Mouse (Mus musculus) liver, embryonic 14.5 days (tissue): Measurements from ENCODE around the gene Prss32. TPM values are rescaled to one million over a fixed set of nuclear protein-coding genes. Genes with fewer than 3 reads are reported as not detected.

Experiments
- ATAC-seq: fragments of 200-750 bp; cut with Nextera tagmentation; 2 replicates; pipeline ENCODE4 v1.8.0; 2017; ENCODE audit warnings: moderate number of reproducible peaks, mild to moderate bottlenecking, moderate library complexity; ENCODE audit not compliant: insufficient read depth
- DNase-seq, 3 experiments: peaks; one replicate each; pipeline ENCODE4 v3.0.0-alpha.2; 2012 to 2013; ENCODE audit warnings: low read depth in 3 of 3, low spot score in 3 of 3
- H3K27ac ChIP-seq: fragments of 300-500 bp; sonication (generic); 2 replicates; pipeline ENCODE4 v1.5.1; 2014; ENCODE audit warnings: moderate library complexity, mild to moderate bottlenecking, control low read depth, inconsistent platforms
- H3K27me3 ChIP-seq: fragments of 300-500 bp; sonication (generic); 2 replicates; pipeline ENCODE4 v1.6.1; 2014; ENCODE audit warnings: mild to moderate bottlenecking, low read length, moderate library complexity; ENCODE audit not compliant: control insufficient read depth, insufficient read depth
- H3K36me3 ChIP-seq: fragments of 300-500 bp; sonication (generic); replicated peaks from 2 replicates; pipeline ENCODE4 v1.6.1; 2014; ENCODE audit warnings: low read depth; ENCODE audit not compliant: control insufficient read depth, insufficient read depth
- H3K4me1 ChIP-seq, 2 experiments: fragments of 200-500 bp in 1 of 2; fragments of 300-500 bp in 1 of 2; sonication (generic) in 1 of 2; replicated peaks; 2 replicates each; pipeline ENCODE4 v1.6.1; 2012 to 2014; ENCODE audit warnings: antibody characterized with exemption in 1 of 2, inconsistent platforms in 1 of 2, low read length in 1 of 2; ENCODE audit not compliant: control insufficient read depth in 2 of 2, insufficient read depth in 2 of 2
- H3K4me2 ChIP-seq: fragments of 300-500 bp; sonication (generic); 2 replicates; pipeline ENCODE4 v1.6.1; 2014; ENCODE audit warnings: low read depth, mild to moderate bottlenecking, control low read depth, moderate library complexity
- H3K4me3 ChIP-seq, 2 experiments: fragments of 200-500 bp in 1 of 2; fragments of 300-500 bp in 1 of 2; sonication (generic) in 1 of 2; 2 replicates each; pipeline ENCODE4 v1.5.1; 2012 to 2014; ENCODE audit warnings: low read depth in 2 of 2, low read length in 2 of 2, mild to moderate bottlenecking in 2 of 2, control low read depth in 1 of 2, inconsistent platforms in 1 of 2, moderate library complexity in 1 of 2; ENCODE audit not compliant: insufficient read depth in 1 of 2
- H3K9ac ChIP-seq: fragments of 300-500 bp; sonication (generic); replicated peaks from 2 replicates; pipeline ENCODE4 v1.6.1; 2014; ENCODE audit warnings: mild to moderate bottlenecking, control low read depth, moderate library complexity
- H3K9me3 ChIP-seq: fragments of 300-500 bp; sonication (generic); 2 replicates; pipeline ENCODE4 v1.6.1; 2016; ENCODE audit warnings: low read length, mixed read lengths; ENCODE audit not compliant: control insufficient read depth
- CTCF ChIP-seq: IDR thresholded peaks from 2 replicates; pipeline ENCODE4 v1.5.1; 2016; ENCODE audit warnings: antibody characterized with exemption, low read depth, control low read depth
- EP300 ChIP-seq: IDR thresholded peaks from 2 replicates; pipeline ENCODE4 v1.6.1; 2016; ENCODE audit warnings: antibody characterized with exemption, low read depth
- WGBS: fragments of 180-500 bp; shearing (Covaris S2); extraction: QIAGEN DNeasy Blood & Tissue Kit; methylation state at CpG from one replicate; pipeline ENCODE4 v1.1.7; 2014; ENCODE audit not compliant: insufficient replicate concordance; 5-methylcytosine and 5-hydroxymethylcytosine counted together
- polyA plus RNA-seq, 2 experiments: library from polyadenylated mRNA; depleted of rRNA in 1 of 2; stranded (reverse) in 1 of 2; unstranded in 1 of 2; fragments of >200 nt; fragmentation: Nextera tagmentation in 1 of 2; extraction: Ambion mirVana in 1 of 2; gene quantifications; 2 replicates each; pipeline versions ENCODE4 v1.2.1 to v1.2.3; 2012 to 2014

Prss32 gene
- polyA plus RNA-seq, 2 experiments = not detected

DNA sequence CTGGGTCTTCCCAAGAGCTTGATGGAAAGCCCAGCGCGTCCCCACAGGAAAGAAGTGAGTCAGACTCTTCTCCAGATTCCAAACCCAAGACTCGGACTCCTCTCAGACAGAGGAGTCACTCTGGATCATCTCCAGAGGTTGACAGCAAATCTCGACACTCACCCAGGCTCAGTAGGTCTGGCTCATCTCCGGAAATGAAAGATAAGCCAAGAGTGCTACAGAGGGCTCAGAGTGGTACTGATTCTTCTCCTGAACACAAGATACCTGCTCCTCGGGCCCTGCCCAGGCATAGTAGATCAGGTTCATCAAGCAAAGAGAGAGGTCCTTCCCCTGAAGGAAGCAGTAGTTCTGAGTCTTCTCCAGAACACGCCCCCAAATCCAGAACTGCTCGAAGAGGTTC lies 25.1 kb upstream of the Prss32 start:
- WGBS = 94% methylated on average over 8 of the region's 8 CpGs
- Histone ChIP-seq H3K9me3 (peaks cover 27% of the 10 kb centered on the region), H3K36me3 (peaks cover 99% of the 10 kb centered on the region), H3K4me1 (no peaks in the 10 kb centered on the region), H3K4me2 (no peak overlapping the region), H3K4me3 (no peak overlapping the region), H3K27ac (no peak overlapping the region), H3K27me3 (no peaks in the 10 kb centered on the region), H3K9ac (no peak overlapping the region)
- ATAC-seq = no peak
- no peak for DNase-seq
- no peak for TF ChIP-seq CTCF
- no peak for TF ChIP-seq EP300

DNA sequence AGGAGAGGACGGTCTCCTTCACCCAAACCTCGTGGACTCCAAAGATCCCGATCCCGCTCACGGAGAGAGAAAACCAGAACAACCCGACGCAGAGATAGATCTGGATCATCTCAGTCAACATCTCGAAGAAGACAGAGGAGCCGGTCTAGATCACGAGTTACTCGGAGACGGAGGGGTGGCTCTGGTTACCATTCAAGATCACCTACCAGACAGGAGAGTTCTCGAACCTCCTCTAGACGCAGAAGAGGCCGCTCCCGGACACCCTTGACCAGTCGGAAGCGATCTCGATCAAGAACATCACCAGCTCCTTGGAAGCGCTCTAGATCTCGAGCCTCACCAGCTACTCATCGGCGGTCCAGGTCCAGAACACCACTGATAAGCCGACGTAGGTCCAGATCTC lies 24.4 kb upstream of the Prss32 start:
- Histone ChIP-seq H3K4me2 (no peak overlapping the region), H3K27me3 (no peaks in the 10 kb centered on the region), H3K36me3 (peaks cover 99% of the 10 kb centered on the region), H3K27ac (no peak overlapping the region), H3K4me1 (no peaks in the 10 kb centered on the region), H3K4me3 (no peak overlapping the region), H3K9me3 (peaks cover 27% of the 10 kb centered on the region), H3K9ac (no peak overlapping the region)
- 94% methylated on average over 25 of the region's 25 CpGs for WGBS
- ATAC-seq = no peak
- DNase-seq = no peak
- no peak for TF ChIP-seq CTCF
- no peak for TF ChIP-seq EP300

- Histone ChIP-seq H3K9me3 (peaks cover 22% of the 10 kb centered on the region), H3K27ac (no peak overlapping the region), H3K9ac (no peak overlapping the region), H3K4me1 (no peaks in the 10 kb centered on the region), H3K4me3 (no peak overlapping the region), H3K4me2 (no peak overlapping the region), H3K27me3 (no peaks in the 10 kb centered on the region), H3K36me3 (peaks cover 98% of the 10 kb centered on the region)
- 96% methylated on average over 5 of the region's 5 CpGs for WGBS
- ATAC-seq = no peak
- DNase-seq = no peak
- no peak for TF ChIP-seq EP300
- no peak for TF ChIP-seq CTCF
Measured at GRCm38 (mm10) chr17:23820731-23821130, 22.9 kb upstream of the Prss32 start.

DNA sequence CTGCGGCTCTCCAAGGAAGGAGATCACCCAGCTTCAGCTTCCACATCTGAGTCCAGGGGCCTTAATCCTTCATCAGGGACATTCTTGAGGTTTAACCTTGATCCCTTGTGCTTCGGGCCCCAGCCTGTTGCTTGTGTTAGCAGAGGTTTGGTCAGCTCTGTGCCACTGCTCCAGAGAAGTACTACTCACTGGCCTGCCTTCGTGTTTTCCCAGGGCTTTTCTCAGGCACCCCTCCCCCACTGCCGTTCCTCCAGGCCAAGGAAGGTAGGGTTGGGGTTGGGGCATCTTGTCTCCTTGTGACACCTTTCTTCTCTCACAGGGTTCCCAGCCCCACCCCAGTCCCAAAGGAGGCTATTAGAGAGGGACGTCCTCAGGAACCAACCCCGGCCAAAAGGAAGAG lies 21.6 kb upstream of the Prss32 start:
- Histone ChIP-seq H3K4me3 (no peak overlapping the region), H3K4me2 (no peak overlapping the region), H3K4me1 (no peaks in the 10 kb centered on the region), H3K9me3 (peaks cover 22% of the 10 kb centered on the region), H3K36me3 (peaks cover 94% of the 10 kb centered on the region), H3K27me3 (no peaks in the 10 kb centered on the region), H3K9ac (no peak overlapping the region), H3K27ac (no peak overlapping the region)
- no peak for TF ChIP-seq EP300
- TF ChIP-seq CTCF = no peak
- 80% methylated on average over 6 of the region's 6 CpGs for WGBS
- no peak for ATAC-seq
- no peak for DNase-seq

GRCm38 (mm10) chr17:23823018-23823417 lies 20.6 kb upstream of the Prss32 start:
- H3K27ac ChIP-seq = no peak overlapping the region
- H3K9me3 ChIP-seq = peaks cover 14% of the 10 kb centered on the region
- TF ChIP-seq EP300 (no peak), CTCF (no peak)
- ATAC-seq (no peak), DNase-seq (no peak)
- H3K4me3 ChIP-seq = no peak overlapping the region
- H3K4me2 ChIP-seq = no peak overlapping the region
- H3K4me1 ChIP-seq = peaks cover 6% of the 10 kb centered on the region in 2 experiments
- peaks cover 85% of the 10 kb centered on the region for H3K36me3 ChIP-seq
- 86% methylated on average over 16 of the region's 16 CpGs for WGBS
- no peaks in the 10 kb centered on the region for H3K27me3 ChIP-seq
- no peak overlapping the region for H3K9ac ChIP-seq

DNA sequence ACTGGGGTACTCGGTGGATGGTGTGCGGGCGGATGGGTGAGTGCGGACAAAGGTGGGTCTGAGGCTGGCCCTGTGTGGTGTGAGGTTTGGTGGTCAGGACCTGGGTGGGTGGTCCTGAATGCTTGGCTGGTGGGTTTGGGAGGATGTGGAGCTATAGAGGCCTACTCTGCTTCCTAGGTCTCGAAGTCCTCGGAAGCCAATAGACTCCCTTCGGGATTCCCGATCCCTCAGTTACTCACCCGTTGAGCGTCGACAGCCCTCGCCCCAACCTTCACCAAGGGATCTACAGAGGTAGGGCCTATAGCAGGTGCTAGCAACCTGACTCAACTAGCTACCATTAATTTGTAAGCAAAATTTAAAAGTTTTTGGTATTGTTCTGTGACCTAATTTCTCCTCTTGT lies 20.0 kb upstream of the Prss32 start:
- no peak overlapping the region for H3K9ac ChIP-seq
- ATAC-seq (no peak), DNase-seq (no peak)
- H3K27ac ChIP-seq = no peak overlapping the region
- peaks cover 10% of the 10 kb centered on the region for H3K9me3 ChIP-seq
- no peaks in the 10 kb centered on the region for H3K27me3 ChIP-seq
- peaks cover 7 to 9% of the 10 kb centered on the region in 2 experiments for H3K4me1 ChIP-seq
- peaks cover 79% of the 10 kb centered on the region for H3K36me3 ChIP-seq
- no peak overlapping the region for H3K4me3 ChIP-seq
- no peak for TF ChIP-seq EP300
- no peak for TF ChIP-seq CTCF
- H3K4me2 ChIP-seq = no peak overlapping the region
- 90% methylated on average over 12 of the region's 12 CpGs for WGBS
